Mouse (Mus musculus): ENCODE measurements around the gene Lamb1.
A peak's percentile ranks its signal among the peaks of the same experiment; 100 is the strongest.

The Lamb1 gene

DNA sequence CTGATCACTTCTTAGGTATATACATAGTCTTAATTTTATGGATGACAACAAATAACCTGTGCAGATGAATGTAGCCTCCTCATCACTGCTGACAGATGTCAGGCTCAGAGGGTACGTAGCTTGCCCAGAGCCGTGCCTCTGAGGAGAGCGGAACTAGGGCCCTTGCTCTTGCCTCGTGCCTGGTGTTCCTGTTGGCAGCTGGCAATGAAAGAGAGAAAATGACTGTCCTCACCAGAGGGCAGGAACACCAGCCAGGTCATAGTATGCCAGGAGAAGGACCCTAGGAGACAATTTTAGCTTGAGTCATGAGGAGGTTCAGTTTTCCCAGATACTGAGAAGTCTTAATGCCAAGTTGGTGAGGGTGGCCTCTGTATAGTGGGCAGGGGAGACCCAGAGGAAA is 48.1 kb downstream of the Lamb1 start:
- no peak for DNase-seq (ENCODE audit: low read depth, low spot score)

DNA sequence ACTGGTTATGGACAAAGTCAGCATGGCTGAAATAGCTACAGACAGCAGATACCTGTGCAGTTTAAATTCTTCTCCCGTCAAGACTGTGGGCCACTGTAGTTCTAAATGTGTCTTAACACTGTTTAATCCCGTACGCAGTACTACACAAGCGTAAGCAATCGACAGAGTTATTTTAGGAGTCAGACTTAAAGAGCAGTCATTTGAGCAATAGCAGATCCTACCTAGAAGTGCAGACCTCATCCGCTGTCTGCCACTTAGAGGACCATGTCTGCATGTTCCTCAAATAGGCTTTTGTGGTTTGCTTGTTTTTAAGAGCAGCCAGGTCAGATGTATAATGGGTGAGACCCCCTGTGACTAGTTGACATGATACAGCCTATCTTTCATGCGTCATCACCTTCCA is 49.3 kb downstream of the Lamb1 start:
- DNase-seq (ENCODE audit: low read depth, low spot score): no peak

DNA sequence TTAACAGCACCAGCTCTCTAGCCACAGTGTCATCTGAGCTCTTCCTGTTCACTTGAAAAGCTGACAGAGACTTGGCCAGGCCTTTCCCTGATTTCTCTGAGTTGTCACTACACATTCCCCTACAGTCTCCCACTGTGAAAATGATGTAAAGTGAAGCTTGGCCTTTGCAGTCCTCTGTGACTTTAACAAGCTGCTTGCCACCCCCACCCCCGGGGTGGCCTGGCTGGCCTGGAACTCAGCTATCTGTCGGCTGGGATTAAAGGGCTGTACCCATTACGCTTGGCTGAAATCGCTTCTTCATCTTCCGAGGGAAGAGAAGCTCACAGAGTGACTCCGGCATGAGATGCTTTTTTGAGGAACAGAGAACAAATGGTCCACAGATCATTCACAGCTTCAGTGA is 50.9 kb downstream of the Lamb1 start:
- no peak for DNase-seq (ENCODE audit: low read depth, low spot score)

DNA sequence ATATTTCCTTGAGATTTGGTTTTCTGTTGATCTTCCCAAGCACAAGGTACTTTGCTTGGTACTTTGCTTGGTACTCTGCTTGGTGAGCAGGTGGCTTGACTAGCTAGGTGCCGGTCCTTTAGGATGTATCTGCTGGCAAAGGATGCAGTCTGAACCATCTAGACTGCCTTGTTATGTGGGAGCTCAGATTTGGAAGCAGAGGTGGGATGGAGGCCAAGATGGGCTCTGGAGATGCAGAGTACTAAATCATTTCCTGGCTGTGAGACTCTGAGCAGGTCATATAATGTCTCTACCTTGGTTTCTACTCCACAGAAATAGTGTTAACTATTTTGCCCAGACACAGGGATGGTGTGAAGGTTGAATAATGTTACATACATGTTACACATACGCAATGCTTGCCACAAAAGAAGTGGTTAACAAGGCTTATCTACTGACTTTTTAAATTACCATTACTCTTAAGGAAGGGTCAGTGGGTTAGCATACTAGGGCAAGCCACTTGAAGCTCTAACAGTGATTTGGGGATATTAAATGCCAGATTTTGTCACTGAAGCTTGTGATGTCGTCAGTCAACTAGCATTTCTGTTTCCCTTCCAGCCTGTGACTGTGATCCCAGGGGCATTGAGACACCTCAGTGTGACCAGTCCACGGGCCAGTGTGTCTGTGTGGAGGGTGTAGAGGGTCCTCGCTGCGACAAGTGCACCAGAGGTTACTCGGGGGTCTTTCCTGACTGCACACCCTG is 52.8 kb downstream of the Lamb1 start:
- no peak for DNase-seq (ENCODE audit: low read depth, low spot score)

DNA sequence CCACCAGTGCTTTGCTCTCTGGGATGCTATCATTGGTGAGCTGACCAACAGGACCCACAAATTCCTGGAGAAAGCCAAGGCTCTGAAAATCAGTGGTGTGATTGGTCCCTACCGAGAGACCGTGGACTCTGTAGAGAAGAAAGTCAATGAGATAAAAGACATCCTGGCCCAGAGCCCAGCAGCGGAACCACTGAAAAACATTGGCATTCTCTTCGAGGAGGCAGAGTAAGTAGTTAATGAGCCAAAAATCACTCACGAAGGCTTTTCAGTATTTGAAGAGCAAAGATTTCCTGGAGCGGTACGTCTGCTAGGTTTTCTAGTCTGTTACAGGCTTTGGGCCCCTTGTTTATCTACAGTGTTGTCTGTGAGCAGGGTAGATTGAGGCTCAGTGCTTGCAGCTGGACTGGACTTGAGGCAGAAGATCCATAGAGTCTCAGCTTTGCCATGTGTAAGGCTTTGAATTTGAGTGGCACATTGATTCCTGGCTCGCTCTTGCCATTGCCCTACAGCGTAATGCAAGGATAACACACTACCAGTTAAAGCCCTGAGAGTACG is 53.5 kb downstream of the Lamb1 start:
- DNase-seq (ENCODE audit: low read depth, low spot score): no peak

DNA sequence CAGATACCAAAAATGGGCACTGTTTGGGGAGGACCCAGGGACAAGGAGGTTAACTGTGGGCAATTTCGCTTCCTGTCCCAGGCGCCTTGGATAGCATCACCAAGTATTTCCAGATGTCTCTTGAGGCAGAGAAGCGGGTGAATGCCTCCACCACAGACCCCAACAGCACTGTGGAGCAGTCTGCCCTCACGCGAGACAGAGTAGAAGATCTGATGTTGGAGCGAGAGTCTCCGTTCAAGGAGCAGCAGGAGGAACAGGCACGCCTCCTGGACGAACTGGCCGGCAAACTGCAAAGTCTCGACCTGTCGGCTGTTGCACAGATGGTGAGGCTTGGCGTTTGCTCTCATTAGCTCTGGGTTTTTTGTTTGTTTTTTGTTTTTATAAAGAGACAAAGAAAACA is 55.8 kb downstream of the Lamb1 start:
- DNase-seq (ENCODE audit: low read depth, low spot score): peak; percentile 46

DNA sequence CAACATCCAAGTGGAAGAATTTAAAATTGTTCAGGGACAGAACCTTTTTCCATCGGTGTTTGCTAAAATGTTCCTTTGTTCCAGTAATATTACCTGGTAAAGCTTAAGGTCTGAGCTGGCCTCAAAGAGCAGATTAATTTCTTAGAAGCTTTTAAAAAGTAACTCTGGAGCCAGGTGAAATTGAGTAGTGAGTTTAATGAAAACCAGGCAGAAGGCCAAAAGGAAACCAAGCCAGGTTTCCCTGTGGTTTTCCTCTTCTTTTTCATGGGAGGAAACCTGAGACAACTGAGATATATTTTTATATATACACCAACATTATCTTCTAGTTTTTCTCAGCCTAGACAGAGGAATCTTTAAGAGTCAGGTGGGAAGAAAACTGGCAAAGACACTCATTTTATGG is 56.5 kb downstream of the Lamb1 start:
- DNase-seq (ENCODE audit: low read depth, low spot score): no peak

DNA sequence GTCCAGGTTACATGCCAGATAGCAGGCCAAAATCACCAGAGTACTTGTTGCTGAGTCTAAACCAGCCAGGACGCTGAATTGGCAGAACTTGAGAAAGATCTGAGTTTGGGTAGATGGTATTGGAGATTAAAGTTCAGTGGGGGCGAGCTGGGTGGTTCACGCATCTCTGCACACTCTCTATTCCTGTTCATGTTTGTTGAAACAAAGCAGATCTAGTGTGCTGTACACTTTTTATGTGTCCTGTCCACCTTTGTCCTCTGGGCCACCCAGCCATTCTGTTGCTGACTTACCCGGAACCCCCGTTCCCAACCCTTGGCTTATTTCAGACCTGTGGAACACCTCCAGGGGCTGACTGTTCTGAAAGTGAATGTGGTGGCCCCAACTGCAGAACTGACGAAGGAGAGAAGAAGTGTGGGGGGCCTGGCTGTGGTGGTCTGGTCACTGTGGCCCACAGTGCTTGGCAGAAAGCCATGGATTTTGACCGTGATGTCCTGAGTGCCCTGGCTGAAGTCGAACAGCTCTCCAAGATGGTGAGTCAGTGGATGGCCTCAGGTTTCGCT is 58.2 kb downstream of the Lamb1 start:
- no peak for DNase-seq (ENCODE audit: low read depth, low spot score)

DNA sequence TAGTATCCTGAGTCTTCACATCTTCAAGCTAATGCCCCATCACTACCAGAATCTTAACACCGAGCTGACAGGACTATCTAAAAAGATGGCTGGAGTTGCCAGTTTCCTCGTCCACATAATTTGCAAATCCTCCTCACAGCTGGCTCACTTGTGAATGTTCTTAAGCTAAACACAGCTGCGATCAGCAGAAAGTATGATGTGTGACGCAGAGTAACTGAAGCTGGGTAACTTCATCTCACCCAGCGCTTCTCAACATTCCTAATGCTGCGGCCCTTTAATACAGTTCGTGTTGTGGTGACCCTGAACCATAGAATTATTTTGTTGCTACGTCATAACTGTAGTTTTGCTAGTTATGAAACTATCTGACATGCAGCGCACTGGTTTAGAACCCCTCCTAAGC is 62.1 kb downstream of the Lamb1 start:
- no peak for DNase-seq (ENCODE audit: low read depth, low spot score)

DNA sequence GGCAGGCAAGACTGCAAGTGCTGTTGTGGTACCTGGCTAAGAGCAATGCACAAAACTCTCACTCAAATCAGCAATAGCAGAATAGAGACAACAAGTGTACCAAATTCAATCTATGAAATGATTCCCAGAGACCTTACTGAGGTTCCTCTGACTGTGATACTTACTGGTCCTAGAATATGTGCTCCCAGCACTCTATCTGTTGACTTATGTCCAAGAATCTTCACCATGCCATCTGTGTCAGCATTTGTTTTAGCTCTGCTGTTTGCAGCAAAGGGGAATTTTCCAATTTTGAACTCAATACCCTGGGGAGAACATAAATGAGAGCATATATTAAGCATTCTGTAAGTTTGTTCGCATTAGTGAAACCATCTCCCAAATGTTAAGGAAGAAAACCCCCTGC is 68.2 kb downstream of the Lamb1 start:
- no peak for DNase-seq (ENCODE audit: low read depth, low spot score)

DNA sequence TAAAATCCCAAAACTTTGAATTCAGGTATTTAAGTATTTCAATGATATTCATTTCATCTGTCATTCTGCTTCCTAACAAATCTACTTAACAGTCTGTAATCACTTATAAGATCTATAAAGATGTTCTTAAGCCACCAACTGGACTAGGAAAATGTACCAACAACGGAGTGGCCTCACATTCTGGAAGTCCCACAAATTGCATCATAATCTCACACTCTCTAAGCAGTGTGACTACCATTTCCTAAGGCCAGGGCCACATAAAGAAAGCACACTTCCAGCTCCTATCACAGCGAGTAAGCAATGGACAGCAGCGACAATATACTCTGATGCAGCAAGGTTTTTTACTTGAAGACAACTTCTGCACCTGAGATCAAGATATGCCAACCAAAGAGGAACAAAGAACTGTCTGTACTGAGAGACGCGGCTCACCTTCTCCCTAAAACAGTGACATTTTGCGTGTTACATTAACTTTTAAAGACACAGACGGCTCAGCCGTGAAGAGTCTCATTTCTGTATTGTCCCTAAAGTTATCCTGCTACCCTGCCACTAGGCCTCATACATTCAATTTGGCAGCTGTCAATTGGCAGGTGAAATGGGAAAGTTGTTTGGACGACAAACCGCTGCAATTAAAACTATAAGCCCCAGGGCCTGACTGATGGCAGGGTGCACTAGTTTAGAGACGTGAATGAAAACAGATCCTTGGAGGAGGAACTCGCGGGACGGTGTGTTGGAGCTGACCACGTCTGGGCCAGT is 85.3 kb downstream of the Lamb1 start:
- peak; percentile 8 for DNase-seq (ENCODE audit: low read depth, low spot score)

DNA sequence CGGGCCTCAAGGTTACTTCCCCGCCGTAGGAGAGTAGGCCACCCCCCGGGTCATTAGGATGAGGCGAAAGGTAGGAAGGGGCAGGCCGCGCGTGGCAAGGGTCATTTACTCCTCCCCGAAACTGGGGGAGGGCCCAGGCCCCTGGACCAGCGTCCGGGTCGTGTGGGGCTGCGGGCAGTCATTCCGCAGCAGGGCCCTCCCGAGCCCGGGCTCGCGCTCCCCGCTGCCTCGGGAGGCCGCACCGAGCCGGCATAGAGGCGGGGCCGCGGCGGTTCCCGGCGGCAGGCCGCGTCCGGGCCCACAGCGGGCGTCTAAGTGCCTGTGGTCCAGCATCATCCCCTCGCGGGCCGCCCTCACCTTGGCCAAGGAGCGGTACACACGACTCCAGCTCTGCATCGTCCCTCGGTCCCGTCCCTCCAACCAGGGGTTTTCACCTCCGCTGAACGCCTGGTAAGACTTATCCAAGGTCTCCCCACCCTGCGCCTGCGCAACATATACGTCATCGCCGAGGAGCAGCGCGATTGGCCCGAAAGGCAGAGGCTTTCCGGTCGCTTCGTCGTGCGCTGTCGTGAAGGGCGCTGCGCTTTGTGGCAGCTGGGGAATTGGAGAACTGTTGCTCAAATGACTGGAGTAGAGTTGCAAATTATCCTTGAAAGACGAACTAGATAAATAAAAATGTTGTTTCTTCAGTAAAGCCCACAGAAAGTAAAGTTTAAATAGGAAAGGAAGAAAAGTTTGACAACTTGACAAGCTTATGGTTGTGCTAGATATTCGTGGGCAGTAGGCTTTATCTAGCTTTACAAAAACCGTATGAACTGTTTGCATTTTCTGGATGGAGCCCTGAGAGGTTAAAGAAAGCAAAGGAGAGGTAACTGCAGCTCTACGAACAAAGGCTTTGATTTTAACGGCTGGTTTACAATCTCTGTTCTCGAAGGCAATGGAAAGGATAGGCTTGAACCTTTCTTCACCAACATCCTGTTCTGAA is 86.2 kb downstream of the Lamb1 start, which contains the start of gene Dld:
Dld (minus strand) TSS at position 510 of the 985 bp plus-strand sequence.
- DNase-seq (ENCODE audit: low read depth, low spot score): peak; percentile 95

DNA sequence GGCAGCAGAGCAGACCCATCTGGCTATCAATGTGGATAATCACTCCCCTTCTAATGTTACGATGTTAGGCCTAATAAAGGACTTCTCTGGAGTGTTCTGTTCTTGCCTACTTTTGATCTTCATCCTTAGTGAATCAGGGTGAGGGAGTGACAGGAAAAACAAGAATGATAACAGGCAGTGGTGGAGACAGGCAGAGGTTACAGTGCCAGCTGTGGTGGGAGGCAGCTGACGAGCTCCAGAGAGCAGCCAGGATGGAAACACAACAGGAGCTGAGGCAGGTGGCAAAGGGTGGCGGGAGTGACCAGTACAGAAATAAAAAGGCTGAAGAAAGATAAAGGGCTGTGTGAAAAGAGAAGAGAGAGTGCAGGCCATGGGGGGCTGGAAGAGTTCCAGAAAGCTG is 101.4 kb downstream of the Lamb1 start:
- DNase-seq (ENCODE audit: low read depth, low spot score): no peak

DNA sequence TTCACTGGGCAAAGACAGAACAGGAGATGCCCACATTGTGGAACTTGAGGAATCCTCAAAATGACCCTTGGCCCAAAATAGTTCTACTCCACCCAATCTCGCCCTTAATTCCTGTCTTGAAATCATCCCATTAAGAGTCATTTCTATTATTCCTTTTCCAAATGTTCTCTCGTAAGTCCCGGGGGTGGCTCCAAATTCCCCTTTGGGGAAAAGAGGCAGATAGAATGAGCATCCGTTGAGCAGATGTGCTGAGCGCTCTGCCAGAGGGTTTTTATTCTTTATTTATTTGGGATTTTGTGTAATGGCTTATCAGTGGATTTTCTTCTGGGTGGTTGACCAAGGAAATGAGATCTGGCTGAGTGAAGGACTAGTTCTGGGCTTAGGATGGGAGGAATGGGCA is 102.7 kb downstream of the Lamb1 start:
- DNase-seq (ENCODE audit: low read depth, low spot score): no peak

DNA sequence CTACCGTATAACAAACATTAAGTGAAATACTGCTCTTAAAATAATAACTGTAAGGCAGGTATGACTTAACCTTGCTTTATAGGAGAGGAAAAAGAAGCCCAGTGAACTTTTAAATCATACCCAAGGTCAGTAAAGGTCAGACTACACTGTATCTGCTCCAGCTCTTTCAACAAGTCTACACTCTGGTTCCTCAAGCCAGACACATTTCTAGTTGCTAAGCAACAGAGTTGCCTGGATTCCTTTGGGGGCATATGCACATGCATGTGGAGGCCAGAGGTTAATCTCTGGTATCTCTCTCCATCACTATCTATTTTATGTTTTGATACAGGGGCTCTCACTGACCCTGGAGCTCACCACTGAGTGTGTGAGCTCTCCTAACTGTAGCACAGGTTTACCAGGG is 104.1 kb downstream of the Lamb1 start:
- peak; percentile 16 for DNase-seq (ENCODE audit: low read depth, low spot score)

DNA sequence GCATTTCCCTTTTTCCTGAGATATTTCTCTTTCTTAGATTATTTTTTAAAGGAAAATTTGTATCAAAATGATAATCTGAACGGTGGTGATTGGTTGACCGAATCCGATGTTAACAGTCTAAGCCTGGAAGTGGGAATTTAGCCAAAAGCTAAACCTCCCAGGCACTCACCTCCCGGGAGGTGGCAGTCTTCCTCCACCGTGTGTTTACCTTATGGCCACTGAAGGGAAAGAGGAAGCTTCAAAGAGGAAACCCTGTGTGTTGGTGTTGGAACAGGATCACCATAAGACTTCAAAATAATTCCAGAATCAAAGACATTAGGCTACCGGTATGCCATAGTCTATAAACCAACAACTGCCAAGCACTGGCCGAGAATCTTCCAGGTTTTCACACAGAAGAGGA is 104.6 kb downstream of the Lamb1 start:
- DNase-seq (ENCODE audit: low read depth, low spot score): no peak

DNA sequence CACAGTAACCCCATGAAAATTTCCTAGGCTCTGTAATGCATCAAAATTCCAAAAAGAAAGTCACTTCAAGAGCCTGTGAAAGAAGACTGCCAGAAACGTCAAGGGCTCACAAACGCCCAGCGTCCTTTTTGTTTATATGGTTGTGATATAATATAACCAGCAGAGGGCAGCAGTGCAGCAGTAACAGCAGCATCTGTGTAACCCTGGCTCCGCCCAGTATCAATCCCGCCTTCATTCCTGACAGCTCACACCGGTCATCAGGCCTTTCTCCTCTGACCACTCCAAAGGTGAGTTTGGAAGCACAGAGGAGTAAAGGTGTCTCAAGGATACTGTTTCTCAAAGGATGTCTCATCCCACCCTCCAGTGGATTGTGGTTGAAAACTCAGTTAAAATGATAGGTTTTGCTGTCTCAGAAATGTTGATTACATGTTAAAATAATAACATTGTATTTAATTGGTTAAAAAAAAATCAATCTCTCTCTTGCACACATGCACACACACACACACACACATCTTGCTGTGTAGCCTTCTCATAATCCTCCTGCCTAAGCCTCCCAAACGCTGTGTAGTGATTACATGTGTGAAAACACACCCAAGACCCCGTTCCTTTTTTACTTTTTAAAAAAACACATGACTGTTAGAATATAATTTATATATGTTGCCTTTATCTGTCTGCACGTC is 109.7 kb downstream of the Lamb1 start:
- DNase-seq (ENCODE audit: low read depth, low spot score): peak; percentile 83

DNA sequence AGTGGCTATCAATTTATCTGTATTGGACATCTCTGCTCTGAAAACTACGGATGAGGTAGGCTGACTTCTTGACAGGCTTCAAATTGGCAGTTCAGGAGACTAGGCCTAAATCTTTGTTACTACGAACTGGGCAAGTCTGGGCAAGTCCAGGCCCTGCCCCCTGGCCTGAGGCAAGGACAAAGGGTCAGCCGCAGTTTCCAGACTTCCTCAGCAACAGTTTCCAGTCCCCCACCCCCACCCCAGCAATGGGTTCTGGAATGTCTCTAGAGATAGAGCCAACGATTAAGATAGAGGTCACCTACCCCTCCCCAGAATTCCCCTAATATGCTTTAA is 110.2 kb downstream of the Lamb1 start:
- no peak for DNase-seq (ENCODE audit: low read depth, low spot score)

DNA sequence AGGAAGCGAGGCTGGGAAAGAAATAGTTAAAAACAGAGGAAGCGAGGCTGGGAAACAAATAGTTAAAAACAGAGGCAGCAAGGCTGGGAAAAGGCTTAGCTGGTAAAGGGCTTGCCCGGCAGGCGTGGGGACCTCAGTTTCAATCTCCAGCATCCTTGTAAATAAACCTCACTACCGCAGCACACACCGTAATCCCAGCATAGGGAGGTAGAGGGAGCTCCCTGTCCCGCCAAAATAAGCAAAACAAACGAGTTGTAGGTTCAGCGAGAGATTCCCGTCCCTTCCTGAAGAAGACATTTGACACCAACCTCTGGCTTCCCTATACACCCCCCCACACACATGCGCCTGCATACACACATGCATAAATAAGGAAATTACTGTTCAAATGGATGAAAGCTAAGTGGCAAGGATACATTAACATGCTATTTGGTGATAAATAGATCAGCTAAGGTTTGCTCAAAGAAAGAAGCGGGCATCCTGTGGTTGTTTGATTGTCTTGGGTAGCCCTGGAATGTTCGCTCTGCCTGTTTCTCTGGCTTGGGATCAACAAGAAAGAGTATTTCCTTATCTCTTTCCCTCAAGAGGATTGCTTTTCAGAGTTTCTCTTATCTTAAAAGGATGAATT is 111.4 kb downstream of the Lamb1 start:
- peak; percentile 73 for DNase-seq (ENCODE audit: low read depth, low spot score)

DNA sequence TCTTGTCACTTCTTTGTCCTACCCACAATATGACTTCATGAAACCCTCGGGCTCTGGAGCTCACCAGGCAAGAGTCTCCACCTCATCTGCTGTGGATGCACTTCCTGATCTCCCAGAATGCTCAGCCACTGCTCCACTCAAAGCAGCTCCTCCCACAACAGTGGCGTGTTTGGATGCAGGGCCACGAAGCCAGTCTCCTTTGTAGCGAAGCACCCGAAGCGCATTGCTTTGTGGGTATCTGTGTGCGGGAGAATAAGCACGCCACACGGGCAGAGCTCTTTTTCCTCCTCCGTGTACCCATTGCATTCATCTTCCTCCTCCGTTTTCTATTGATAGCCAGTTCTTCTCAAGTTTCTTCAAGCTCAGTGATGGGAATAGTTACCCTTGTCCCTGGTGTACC is 112.2 kb downstream of the Lamb1 start:
- no peak for DNase-seq (ENCODE audit: low read depth, low spot score)
